Mouse (Mus musculus): ENCODE results near the gene Pnpla7. TPM values are rescaled to one million over a fixed set of nuclear protein-coding genes. Genes with fewer than 3 reads are reported as not detected.

Pnpla7 gene
- total and polyA plus RNA-seq, 3 experiments: 18.5 to 26.1 (median 23.4) TPM

Other genes starting within 250 kb of the Pnpla7 start
- gene Cacna1b, start 212.9 kb upstream of the Pnpla7 start, total RNA-seq (2012; rRNA removed): 0.21 and 0.72 TPM in 2 replicates
- gene Cacna1b, start 212.9 kb upstream of the Pnpla7 start, total RNA-seq (2014; rRNA removed): 0.18 TPM in 1 of 2 replicates, not detected in the other
- gene Cacna1b, start 212.9 kb upstream of the Pnpla7 start, polyA plus RNA-seq (2012; ENCODE audit: insufficient read length, low read depth): 0.16 and 0.26 TPM in 2 replicates
- 27.2 and 30.4 TPM in 2 replicates for gene Ehmt1, start 56.4 kb upstream of the Pnpla7 start, total RNA-seq (2012; rRNA removed)
- 21.4 and 25.5 TPM in 2 replicates for gene Ehmt1, start 56.4 kb upstream of the Pnpla7 start, total RNA-seq (2014; rRNA removed)
- gene Ehmt1, start 56.4 kb upstream of the Pnpla7 start, polyA plus RNA-seq (2012; ENCODE audit: insufficient read length, low read depth): 30.7 and 33.4 TPM in 2 replicates
- 25.9 and 31.5 TPM in 2 replicates for gene Arrdc1, start 40.8 kb upstream of the Pnpla7 start, total RNA-seq (2012; rRNA removed)
- gene Arrdc1, start 40.8 kb upstream of the Pnpla7 start, total RNA-seq (2014; rRNA removed): 23.2 and 24.6 TPM in 2 replicates
- 27.7 and 32.8 TPM in 2 replicates for gene Arrdc1, start 40.8 kb upstream of the Pnpla7 start, polyA plus RNA-seq (2012; ENCODE audit: insufficient read length, low read depth)
- 40.9 and 49.7 TPM in 2 replicates for gene Zmynd19, start 26.2 kb upstream of the Pnpla7 start, total RNA-seq (2012; rRNA removed)
- 41.6 and 44.6 TPM in 2 replicates for gene Zmynd19, start 26.2 kb upstream of the Pnpla7 start, total RNA-seq (2014; rRNA removed)
- 70.2 and 90.9 TPM in 2 replicates for gene Zmynd19, start 26.2 kb upstream of the Pnpla7 start, polyA plus RNA-seq (2012; ENCODE audit: insufficient read length, low read depth)
- 24.1 and 24.6 TPM in 2 replicates for gene Dph7, start 13.6 kb upstream of the Pnpla7 start, total RNA-seq (2012; rRNA removed)
- 23.4 and 25.4 TPM in 2 replicates for gene Dph7, start 13.6 kb upstream of the Pnpla7 start, total RNA-seq (2014; rRNA removed)
- gene Dph7, start 13.6 kb upstream of the Pnpla7 start, polyA plus RNA-seq (2012; ENCODE audit: insufficient read length, low read depth): 24.7 and 26.1 TPM in 2 replicates
- 58.3 and 77.3 TPM in 2 replicates for gene Mrpl41, start 935 bp upstream of the Pnpla7 start, total RNA-seq (2012; rRNA removed)
- gene Mrpl41, start 935 bp upstream of the Pnpla7 start, total RNA-seq (2014; rRNA removed): 118 and 123 TPM in 2 replicates
- 69.4 and 77.8 TPM in 2 replicates for gene Mrpl41, start 935 bp upstream of the Pnpla7 start, polyA plus RNA-seq (2012; ENCODE audit: insufficient read length, low read depth)
- 11.4 and 11.7 TPM in 2 replicates for gene Nsmf, start 78.3 kb downstream of the Pnpla7 start, total RNA-seq (2012; rRNA removed)
- gene Nsmf, start 78.3 kb downstream of the Pnpla7 start, total RNA-seq (2014; rRNA removed): 11.6 and 18.5 TPM in 2 replicates
- gene Nsmf, start 78.3 kb downstream of the Pnpla7 start, polyA plus RNA-seq (2012; ENCODE audit: insufficient read length, low read depth): 12.0 and 12.9 TPM in 2 replicates
- not detected in 2 replicates for gene Entpd8, start 104.3 kb downstream of the Pnpla7 start, total RNA-seq (2012; rRNA removed)
- not detected in 2 replicates for gene Entpd8, start 104.3 kb downstream of the Pnpla7 start, total RNA-seq (2014; rRNA removed)
- gene Entpd8, start 104.3 kb downstream of the Pnpla7 start, polyA plus RNA-seq (2012; ENCODE audit: insufficient read length, low read depth): not detected in 2 replicates
- gene Noxa1, start 119.1 kb downstream of the Pnpla7 start, total RNA-seq (2012; rRNA removed): 4.6 and 5.0 TPM in 2 replicates
- gene Noxa1, start 119.1 kb downstream of the Pnpla7 start, total RNA-seq (2014; rRNA removed): 6.1 and 6.4 TPM in 2 replicates
- 4.0 and 6.3 TPM in 2 replicates for gene Noxa1, start 119.1 kb downstream of the Pnpla7 start, polyA plus RNA-seq (2012; ENCODE audit: insufficient read length, low read depth)
- gene Nrarp, start 204.7 kb downstream of the Pnpla7 start, total RNA-seq (2012; rRNA removed): 3.1 TPM in 2 replicates
- gene Nrarp, start 204.7 kb downstream of the Pnpla7 start, total RNA-seq (2014; rRNA removed): 0.24 and 0.35 TPM in 2 replicates
- 0.14 and 0.20 TPM in 2 replicates for gene Nrarp, start 204.7 kb downstream of the Pnpla7 start, polyA plus RNA-seq (2012; ENCODE audit: insufficient read length, low read depth)
- gene Tor4a, start 220.9 kb downstream of the Pnpla7 start, total RNA-seq (2012; rRNA removed): 17.5 and 20.4 TPM in 2 replicates
- gene Tor4a, start 220.9 kb downstream of the Pnpla7 start, total RNA-seq (2014; rRNA removed): 12.6 and 13.1 TPM in 2 replicates
- 15.3 TPM in 2 replicates for gene Tor4a, start 220.9 kb downstream of the Pnpla7 start, polyA plus RNA-seq (2012; ENCODE audit: insufficient read length, low read depth)
- gene Nelfb, start 235.5 kb downstream of the Pnpla7 start, total RNA-seq (2012; rRNA removed): 57.0 and 58.7 TPM in 2 replicates
- gene Nelfb, start 235.5 kb downstream of the Pnpla7 start, total RNA-seq (2014; rRNA removed): 42.0 and 53.6 TPM in 2 replicates
- gene Nelfb, start 235.5 kb downstream of the Pnpla7 start, polyA plus RNA-seq (2012; ENCODE audit: insufficient read length, low read depth): 52.5 and 58.0 TPM in 2 replicates
- gene Stpg3, start 238.6 kb downstream of the Pnpla7 start, total RNA-seq (2012; rRNA removed): not detected in 2 replicates
- not detected in 2 replicates for gene Stpg3, start 238.6 kb downstream of the Pnpla7 start, total RNA-seq (2014; rRNA removed)
- gene Stpg3, start 238.6 kb downstream of the Pnpla7 start, polyA plus RNA-seq (2012; ENCODE audit: insufficient read length, low read depth): not detected in 2 replicates
- gene Fam166a, start 242.7 kb downstream of the Pnpla7 start, total RNA-seq (2012; rRNA removed): 0.38 and 0.42 TPM in 2 replicates
- gene Fam166a, start 242.7 kb downstream of the Pnpla7 start, total RNA-seq (2014; rRNA removed): not detected in 2 replicates
- 23.4 and 35.0 TPM in 2 replicates for gene Fam166a, start 242.7 kb downstream of the Pnpla7 start, polyA plus RNA-seq (2012; ENCODE audit: insufficient read length, low read depth)
- gene Tubb4b, start 248.7 kb downstream of the Pnpla7 start, total RNA-seq (2012; rRNA removed): 356 and 564 TPM in 2 replicates
- gene Tubb4b, start 248.7 kb downstream of the Pnpla7 start, total RNA-seq (2014; rRNA removed): 592 and 605 TPM in 2 replicates
- gene Tubb4b, start 248.7 kb downstream of the Pnpla7 start, polyA plus RNA-seq (2012; ENCODE audit: insufficient read length, low read depth): 490 and 520 TPM in 2 replicates